Mouse (Mus musculus) heart, postnatal 36 days (tissue): ENCODE measurements at regions not wholly inside any gene's neighbourhood (a gene's known extent, or its start where the extent isn't known, plus 50 kb on each side); places are given as distances from the start of the nearest gene placed in this dataset.
A peak's percentile ranks its signal among the peaks of the same experiment; 100 is the strongest.

Experiments used
- DNase-seq, 2 experiments: peaks; one replicate each; pipeline ENCODE4 v3.0.0; 2021 to 2022
- intact Hi-C: fragments of 180-260 bp; cut with DNase I; formaldehyde crosslinking; loops from one replicate; pipeline ENCODE4 v1.15.1; 2025

- intact Hi-C loops = no loop called here
Observed at GRCm38 (mm10) chr13:36807961-36808360, 73.0 kb upstream of the Nrn1 start.

GRCm38 (mm10) chr13:36789360-36789759 lies 54.4 kb upstream of the Nrn1 start:
- intact Hi-C loops = no loop called here
- peak in 1 of 2 experiments; percentile 1 for DNase-seq

More at GRCm38 (mm10) chr13:36807961-36808360, 73.0 kb upstream of the Nrn1 start:
- DNase-seq = no peak
